Mouse (Mus musculus): ENCODE data around the gene Armc12. TPM values are rescaled to one million over a fixed set of nuclear protein-coding genes. Genes with fewer than 3 reads are reported as not detected.

The Armc12 gene
- polyA plus RNA-seq, 1 experiment = not detected

DNA sequence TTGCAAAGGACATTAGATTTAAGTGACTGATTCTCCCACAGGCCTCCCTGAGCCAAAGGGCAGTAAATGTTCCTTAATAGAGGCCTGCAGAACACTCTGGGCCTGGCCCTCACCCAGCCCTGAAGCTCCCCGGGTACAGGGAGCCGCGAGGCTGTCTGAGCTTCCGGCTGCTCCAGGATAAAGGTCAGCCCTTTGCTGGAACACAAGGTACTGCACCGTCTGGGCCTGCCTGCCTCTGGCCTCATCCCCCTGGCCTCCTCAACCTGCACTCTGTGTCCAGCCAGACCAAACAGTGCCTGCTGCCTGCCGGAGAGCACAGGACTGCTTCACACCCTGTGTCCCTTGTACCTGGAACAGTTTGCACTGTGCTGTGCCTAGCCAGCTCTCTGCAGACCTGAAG is 17.9 kb upstream of the Armc12 start:
- DNase-seq (ENCODE audit: extremely low spot score in 1 of 2, low spot score in 1 of 2) = no peak

- no peak for DNase-seq (ENCODE audit: extremely low spot score in 1 of 2, low spot score in 1 of 2)
Measured at GRCm38 (mm10) chr17:28513337-28513736, 17.3 kb upstream of the Armc12 start.

DNA sequence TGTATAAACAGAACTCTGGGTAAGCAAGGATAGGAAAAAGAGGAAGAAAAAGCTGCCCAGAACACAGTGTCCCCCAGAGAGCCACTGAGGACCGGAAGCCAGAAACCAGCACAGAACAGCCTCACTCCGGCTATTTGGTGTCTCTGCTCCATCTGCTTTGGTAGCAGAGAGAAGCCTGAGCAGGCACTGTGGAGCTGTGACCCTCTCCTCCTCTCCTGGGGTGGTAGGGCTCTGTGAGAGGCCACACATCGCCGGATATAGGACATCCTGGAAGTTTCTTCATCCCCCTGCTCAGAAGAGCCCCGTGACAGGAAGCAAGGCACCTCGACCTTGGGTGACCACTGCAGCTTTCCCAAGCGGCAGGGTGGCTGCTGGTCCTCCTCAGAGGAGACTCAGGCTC is 16.8 kb upstream of the Armc12 start:
- no peak for DNase-seq (ENCODE audit: extremely low spot score in 1 of 2, low spot score in 1 of 2)

- DNase-seq (ENCODE audit: extremely low spot score in 1 of 2, low spot score in 1 of 2) = no peak
Measured at GRCm38 (mm10) chr17:28514555-28514954, 16.1 kb upstream of the Armc12 start.

- DNase-seq (ENCODE audit: extremely low spot score in 1 of 2, low spot score in 1 of 2) = no peak
Measured at GRCm38 (mm10) chr17:28515431-28516341, 14.9 kb upstream of the Armc12 start.

DNA sequence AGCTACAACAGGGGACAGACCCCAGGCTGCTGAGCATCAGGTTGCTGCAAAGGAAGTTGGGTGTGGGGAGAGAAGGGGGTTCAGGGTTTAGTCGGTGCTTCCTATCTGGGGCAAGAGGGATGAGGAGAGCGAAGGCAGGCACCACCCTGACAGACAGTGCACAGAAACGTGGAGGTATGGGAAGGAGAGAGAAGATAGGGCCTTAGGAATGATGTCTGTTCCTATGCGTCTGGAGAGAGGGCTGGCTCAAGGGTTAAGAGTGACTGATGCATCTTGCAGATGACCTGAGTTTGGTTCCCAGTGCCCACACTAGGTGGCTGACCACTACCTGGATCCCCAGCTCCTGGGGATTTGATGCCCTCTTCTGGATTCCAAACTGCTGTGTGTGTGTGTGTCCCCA is 13.7 kb upstream of the Armc12 start:
- DNase-seq (ENCODE audit: extremely low spot score in 1 of 2, low spot score in 1 of 2) = no peak

GRCm38 (mm10) chr17:28517441-28517955 is 13.1 kb upstream of the Armc12 start, which contains the start of gene Fkbp5:
Gene Fkbp5 (minus strand): TSS chr17:28517527.
- DNase-seq (ENCODE audit: extremely low spot score in 1 of 2, low spot score in 1 of 2) = peak in 1 of 2 experiments; percentile 57

GRCm38 (mm10) chr17:28517956-28518614 is 12.5 kb upstream of the Armc12 start:
- DNase-seq (ENCODE audit: extremely low spot score in 1 of 2, low spot score in 1 of 2) = peak; percentile 69 to 87

GRCm38 (mm10) chr17:28518615-28519071 is 12.0 kb upstream of the Armc12 start:
- DNase-seq (ENCODE audit: extremely low spot score in 1 of 2, low spot score in 1 of 2) = no peak

DNA sequence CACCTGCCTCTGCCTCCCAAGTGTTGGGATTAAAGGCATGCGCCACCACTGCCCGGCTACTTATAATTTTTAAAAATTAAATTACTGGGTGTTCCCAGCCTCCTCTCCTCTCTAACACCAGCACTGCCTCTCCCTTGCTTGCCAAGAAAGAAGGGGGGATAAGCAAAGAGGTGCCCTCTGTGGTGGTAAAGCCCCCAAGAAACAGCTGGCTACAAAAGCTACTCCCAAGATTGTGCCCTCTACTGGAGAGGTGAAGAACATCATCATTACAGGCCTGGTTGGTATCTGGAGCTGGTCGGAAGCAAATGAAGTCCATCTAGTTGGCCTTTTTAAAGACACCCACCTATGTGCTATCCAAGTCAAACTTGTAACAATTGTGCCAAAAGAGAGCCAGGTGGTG is 10.8 kb upstream of the Armc12 start:
- no peak for DNase-seq (ENCODE audit: extremely low spot score in 1 of 2, low spot score in 1 of 2)

DNA sequence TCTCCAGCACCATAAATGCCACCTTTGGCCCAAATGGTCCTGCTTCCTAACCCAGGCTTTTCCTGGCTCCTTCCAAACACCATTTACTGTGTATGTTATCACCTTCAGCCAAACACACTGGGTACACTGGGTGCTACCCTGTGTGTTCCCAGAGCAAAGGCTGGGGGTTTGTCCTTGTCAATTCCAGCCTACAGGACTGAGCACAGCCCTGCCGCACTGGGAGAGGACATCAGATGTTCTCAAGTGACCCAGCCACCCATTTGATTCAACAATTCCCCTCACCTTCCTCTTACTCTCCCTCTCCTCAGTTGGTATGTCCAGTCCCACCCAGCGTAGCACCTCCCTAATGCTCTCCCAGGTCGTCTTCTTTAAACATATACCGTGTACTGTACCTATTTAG is 10.0 kb upstream of the Armc12 start:
- DNase-seq (ENCODE audit: extremely low spot score in 1 of 2, low spot score in 1 of 2) = no peak

DNA sequence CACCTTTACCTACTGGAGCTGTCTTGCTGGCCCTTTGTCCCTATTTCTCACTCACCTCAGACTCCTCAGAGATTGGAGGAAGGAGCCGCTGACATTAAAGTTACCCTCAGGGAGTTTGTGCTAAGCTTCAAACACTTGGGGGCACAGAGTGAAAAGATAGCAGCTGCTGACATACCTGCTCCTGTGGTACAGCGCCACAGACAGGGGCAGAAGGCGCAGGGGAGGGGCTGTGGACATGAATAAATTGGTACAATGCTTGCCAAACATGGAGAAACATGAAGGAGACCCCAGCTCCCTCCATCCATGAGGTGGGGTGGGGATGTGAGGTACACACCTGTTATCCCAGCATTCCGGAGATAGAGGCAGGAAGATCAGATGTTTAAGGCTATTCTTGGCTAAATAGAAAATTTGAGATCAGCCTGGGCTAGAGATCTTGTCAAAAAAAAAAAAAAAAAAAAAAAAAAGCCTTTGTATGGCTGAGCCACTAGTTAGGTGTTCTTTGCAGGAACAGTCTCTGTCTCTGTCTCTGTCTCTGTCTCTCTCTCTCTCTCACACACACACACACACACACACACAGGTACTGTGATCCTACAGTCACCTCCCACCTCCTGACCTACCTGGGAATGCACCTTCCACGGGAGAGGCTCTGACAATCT is 9.4 kb upstream of the Armc12 start:
- no peak for DNase-seq (ENCODE audit: extremely low spot score in 1 of 2, low spot score in 1 of 2)

GRCm38 (mm10) chr17:28521920-28522319 is 8.7 kb upstream of the Armc12 start:
- no peak for DNase-seq (ENCODE audit: extremely low spot score in 1 of 2, low spot score in 1 of 2)

GRCm38 (mm10) chr17:28522623-28523354 is 7.8 kb upstream of the Armc12 start:
- peak; percentile 92 to 97 for DNase-seq (ENCODE audit: extremely low spot score in 1 of 2, low spot score in 1 of 2)

GRCm38 (mm10) chr17:28523355-28524008 is 7.1 kb upstream of the Armc12 start:
- no peak for DNase-seq (ENCODE audit: extremely low spot score in 1 of 2, low spot score in 1 of 2)

DNA sequence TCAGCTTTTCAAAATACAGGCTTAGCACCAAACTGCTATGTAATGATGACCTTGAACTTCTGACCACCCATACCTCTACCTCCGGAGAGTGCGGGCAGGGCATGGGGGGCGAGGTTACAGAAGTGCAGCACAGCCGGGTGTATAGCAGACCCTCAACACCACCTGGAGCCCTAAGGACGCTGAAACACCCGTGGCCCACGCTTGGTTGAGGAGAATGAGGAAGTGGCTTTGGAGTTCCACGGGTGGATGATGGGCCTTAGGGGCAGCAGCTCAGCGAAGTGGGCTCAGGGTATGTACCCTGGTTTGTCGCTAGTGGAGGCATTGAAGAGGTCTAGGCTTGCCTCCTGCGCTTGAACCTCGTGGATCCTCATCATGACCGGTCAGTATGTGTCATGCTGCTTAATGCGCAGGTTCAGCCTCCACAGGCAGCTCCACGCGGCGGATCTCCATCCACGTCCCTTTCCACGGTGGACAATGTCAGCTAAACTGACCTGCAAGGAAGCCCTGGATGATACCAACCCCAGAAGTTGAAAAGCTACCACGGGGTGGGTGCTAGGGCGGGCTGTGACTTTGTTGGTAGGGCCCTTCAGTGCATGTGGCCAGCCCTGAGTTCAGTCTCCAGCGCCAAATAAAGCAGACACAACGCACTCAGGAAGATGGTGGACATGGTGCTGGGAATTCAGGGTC is 6.5 kb upstream of the Armc12 start:
- no peak for DNase-seq (ENCODE audit: extremely low spot score in 1 of 2, low spot score in 1 of 2)

DNA sequence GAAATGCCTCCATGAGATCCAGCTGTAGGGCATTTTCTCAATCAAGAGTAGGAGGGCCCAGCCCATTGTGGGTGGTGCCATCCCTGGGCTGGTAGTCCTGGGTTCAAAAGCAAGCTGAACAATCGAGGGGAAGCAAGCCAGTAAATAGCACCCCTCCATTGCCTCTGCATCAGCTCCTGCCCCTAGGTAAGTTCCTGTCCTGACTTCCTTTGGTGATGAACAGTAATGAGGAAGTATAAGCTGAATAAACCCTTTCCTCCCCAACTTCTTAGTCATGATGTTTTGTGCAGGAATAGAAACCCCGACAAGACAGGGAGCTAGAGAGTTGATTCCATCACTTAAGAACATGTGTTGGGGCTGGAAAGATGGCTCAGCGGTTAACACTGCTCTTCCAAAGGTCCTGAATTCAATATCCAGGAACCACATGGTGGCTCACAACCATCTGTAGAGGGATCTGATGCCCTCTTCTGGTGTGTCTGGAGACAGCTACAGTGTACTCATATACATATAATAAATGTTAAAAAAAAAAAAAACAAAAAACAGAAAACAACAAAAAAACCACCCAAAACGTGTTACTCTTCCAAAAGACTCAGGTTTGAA is 5.7 kb upstream of the Armc12 start:
- no peak for DNase-seq (ENCODE audit: extremely low spot score in 1 of 2, low spot score in 1 of 2)

DNA sequence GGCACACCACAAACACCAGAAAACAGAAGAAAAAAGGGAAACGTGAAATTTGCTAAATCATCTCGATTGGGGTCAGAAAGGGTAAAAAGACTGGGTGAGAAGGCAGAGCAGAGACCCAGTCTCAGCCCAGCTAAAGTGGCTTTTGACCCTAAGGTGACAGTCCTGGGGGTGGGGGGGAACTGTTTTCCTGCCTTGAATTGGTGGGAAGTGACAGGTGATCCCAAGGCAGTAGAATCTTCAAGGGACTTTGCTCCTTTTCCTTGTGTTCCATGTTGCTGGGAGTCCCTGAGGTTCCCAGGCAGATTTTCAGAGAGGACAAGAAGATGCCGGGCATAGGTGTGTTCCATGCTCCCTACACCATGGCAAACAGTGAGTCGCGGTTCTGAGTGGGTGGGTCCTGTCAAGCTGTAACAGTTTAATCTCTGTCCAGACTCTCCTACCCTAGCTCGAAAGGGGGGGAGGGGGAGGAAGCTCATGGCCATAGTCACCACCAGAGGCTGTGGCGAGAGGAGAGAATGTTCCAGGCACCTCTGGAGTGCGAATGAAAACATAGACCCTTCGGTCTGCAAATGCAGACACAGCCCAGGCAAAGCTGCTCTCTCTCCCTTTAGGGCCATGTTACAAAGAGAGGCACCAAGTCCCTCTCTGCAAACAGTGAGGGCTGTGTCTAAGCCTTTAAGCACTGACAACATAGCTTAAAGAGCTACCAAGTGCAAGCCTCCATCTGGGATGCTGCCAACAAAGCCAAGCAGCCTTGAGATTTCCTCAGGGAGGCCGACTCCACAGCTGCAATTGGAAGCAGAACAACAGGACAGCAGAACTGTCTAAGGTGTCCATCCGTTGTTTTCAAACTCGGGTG is 3.2 kb upstream of the Armc12 start:
- no peak for DNase-seq (ENCODE audit: extremely low spot score in 1 of 2, low spot score in 1 of 2)
